Mouse (Mus musculus) cerebellum, postnatal 4 days (tissue): ENCODE data around the gene Hes3.

Experiments
- DNase-seq, 2 experiments: peaks; one replicate each; pipeline ENCODE4 v3.0.0; 2022; ENCODE audit warnings: low spot score in 2 of 2, mixed read lengths in 1 of 2

Gene Hes3

GRCm38 (mm10) chr4:152257070-152257469 lies 34.4 kb downstream of the Hes3 start:
- DNase-seq, result peak in 1 of 2 experiments; percentile 57

- DNase-seq, result no peak
Observed at GRCm38 (mm10) chr4:152253183-152253759, 38.2 kb downstream of the Hes3 start.

DNA sequence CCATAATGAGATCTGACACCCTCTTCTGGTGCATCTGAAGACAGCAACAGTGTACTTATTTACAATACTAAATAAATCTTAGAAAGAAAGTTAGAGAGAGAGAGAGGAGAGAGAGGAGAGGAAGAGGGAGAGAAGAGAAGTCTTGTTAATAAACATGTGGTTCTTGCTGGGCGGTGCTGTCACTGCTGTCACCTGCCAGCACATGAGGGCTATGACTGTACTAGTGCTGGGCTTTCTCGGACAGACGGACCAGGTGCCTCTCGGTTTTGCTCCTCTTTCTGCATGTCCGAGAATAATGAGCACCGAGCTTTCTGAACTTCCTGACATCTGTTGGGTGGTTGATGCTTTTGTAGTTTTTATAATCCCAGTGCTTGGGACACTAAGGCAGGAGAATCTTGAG lies 40.8 kb downstream of the Hes3 start:
- no peak for DNase-seq

GRCm38 (mm10) chr4:152247195-152247594 lies 44.3 kb downstream of the Hes3 start:
- DNase-seq, result no peak

DNA sequence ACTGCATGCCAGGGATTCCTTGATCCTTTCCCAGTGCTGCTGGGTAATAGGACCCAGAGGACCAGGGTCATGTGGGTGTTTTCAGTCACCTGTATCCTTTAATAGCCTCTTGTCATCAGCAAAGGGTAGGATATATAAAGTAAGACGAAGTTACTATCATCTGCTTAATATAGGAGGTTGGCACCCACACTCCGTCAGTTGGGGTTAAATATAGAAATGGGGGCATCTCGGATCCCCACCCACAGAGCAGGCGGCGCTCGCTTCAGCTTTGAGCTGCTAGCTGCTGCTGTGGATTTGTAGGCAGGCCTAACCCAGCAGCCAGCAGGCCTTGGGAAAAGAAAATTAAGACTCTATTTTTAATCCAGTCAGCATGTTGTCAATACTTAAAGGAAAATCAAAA lies 45.5 kb downstream of the Hes3 start:
- DNase-seq, result no peak

DNA sequence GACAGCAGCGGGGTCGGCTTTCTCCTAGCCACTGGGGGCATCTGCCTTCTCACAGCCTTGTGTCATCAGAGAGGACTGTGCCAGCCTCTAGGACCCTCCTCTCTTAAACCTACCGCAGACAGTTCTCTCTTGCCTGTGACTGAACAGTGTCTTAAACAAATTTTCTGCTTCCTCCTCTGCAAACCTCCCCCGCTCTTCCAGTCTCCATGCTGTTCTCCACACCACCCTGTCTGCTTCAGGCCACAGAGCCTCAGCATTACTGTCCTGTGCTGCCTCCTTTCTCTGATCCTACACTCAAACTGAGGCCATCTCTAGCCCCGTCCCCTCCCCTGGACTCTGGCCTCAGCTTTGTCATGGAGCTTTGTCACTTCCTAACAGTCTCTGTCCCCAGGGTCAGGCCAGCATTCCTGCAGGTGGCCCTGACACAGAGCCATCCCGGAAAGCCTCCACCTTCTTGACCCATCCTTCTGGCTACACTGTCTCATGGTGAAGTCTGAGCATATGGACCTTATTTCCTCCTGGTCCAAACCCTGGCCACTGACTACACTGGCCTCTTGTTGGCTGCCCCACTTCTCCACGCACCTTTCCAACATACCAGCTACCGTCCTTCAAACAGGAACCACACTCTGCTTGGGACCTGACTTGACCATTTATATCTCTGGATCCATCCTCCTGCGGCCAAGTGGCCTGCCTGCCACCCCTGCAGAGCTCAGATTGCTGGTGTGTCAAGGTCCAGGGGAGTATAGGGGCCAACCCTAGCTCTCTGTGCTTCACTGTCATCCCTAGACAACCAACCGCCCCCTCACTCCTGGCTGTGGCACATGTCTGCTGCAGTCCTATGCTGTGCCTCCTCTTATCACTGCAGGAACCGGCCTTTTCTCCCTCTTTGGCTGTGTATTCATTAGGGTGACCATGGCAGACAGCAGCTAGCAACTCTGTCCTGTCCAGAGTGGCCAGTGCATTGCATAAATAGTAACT lies 46.6 kb downstream of the Hes3 start:
- no peak for DNase-seq

DNA sequence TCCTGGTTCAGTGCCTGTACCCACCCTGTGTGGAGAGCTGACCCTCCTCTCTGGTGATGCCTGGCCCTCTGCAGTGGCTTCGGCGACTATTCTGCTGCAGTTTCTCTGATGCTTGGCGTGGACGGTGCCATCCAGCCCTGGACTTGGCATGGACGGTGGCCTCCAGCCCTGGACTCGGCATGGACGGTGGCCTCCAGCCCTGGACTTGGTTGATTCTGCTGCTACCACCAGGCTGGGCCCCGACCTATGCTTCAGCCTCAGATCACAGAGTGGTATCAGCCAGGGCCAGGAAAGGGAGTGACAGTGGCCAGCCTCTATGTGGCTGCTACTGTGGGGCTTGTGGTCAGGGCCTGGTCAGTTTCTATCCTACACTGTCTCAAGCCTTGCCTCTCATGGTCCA lies 47.5 kb downstream of the Hes3 start:
- no peak for DNase-seq

DNA sequence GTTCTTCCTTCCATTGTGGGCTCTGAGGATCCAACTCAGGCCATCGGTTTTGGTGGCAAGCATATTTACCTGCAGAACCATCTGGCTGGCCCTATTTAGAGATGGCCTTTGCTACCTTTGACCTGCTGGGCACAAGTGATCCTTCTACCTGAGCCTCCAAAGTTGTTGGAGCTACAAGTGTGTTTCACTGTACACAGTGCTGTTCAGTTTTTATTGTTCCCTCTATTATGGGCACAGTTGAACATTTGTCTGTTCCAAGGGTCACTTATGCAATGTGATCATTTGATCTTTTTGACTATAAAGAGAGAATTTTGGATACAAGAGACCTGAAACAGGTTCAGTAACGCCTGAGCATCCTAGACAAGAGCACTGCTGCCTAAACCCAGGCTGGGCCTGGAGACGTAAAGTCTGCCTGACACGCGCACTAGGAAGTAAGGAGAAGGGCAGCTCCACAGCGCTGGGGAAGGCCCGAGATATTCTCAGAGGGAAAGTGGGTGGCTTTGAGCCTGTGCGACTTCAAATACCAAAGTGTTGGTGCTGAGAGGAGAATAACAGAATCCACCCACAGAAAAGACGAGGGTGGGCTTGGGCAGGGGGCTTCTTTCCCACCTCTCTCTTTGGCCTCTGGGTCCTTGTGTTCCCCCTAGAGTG lies 48.1 kb downstream of the Hes3 start:
- no peak for DNase-seq

- DNase-seq, result no peak
Observed at GRCm38 (mm10) chr4:152239974-152240373, 51.5 kb downstream of the Hes3 start.
